Mouse (Mus musculus) intestine, postnatal 0 days (tissue): ENCODE measurements around the gene Card19. TPM values are rescaled to one million over a fixed set of nuclear protein-coding genes. Genes with fewer than 3 reads are reported as not detected.

Source experiments
- ATAC-seq: fragments of 200-750 bp; cut with Nextera tagmentation; 2 replicates; pipeline ENCODE4 v1.8.0; 2017; ENCODE audit warnings: mild to moderate bottlenecking, moderate TSS enrichment, moderate library complexity
- H3K27ac ChIP-seq: fragments of 300-500 bp; sonication (generic); 2 replicates; pipeline ENCODE4 v1.5.1; 2014; ENCODE audit warnings: mild to moderate bottlenecking, low read depth, low read length, moderate library complexity
- H3K27me3 ChIP-seq: fragments of 300-500 bp; sonication (generic); replicated peaks from 2 replicates; pipeline ENCODE4 v1.6.1; 2014; ENCODE audit warnings: low read length, mixed read lengths; ENCODE audit not compliant: control insufficient read depth, insufficient read depth
- H3K36me3 ChIP-seq: fragments of 300-500 bp; sonication (generic); 2 replicates; pipeline ENCODE4 v1.6.1; 2014; ENCODE audit warnings: mild to moderate bottlenecking, moderate library complexity; ENCODE audit not compliant: control insufficient read depth, insufficient read depth
- H3K4me1 ChIP-seq: fragments of 300-500 bp; sonication (generic); replicated peaks from 2 replicates; pipeline ENCODE4 v1.6.1; 2014; ENCODE audit warnings: antibody characterized with exemption, low read length, mixed read lengths; ENCODE audit not compliant: control insufficient read depth, insufficient read depth
- H3K4me2 ChIP-seq: fragments of 300-500 bp; sonication (generic); replicated peaks from 2 replicates; pipeline ENCODE4 v1.6.1; 2014; ENCODE audit warnings: low read depth, mild to moderate bottlenecking, moderate library complexity
- H3K4me3 ChIP-seq: fragments of 300-500 bp; sonication (generic); 2 replicates; pipeline ENCODE4 v1.5.1; 2014; ENCODE audit warnings: low read depth, low read length
- H3K9ac ChIP-seq: fragments of 300-500 bp; sonication (generic); 2 replicates; pipeline ENCODE4 v1.6.1; 2014; ENCODE audit warnings: mild to moderate bottlenecking, low read depth, low read length
- H3K9me3 ChIP-seq: fragments of 300-500 bp; sonication (generic); 2 replicates; pipeline ENCODE4 v1.6.1; 2016; ENCODE audit warnings: mixed run types; ENCODE audit not compliant: control insufficient read depth
- CTCF ChIP-seq: sonication (generic); IDR thresholded peaks from 2 replicates; pipeline ENCODE4 v1.5.1; 2016; ENCODE audit warnings: low read depth, mild to moderate bottlenecking, control low read depth, antibody characterized with exemption, moderate library complexity
- WGBS: fragments of 180-500 bp; shearing (Covaris S2); extraction: QIAGEN DNeasy Blood & Tissue Kit; methylation state at CpG from one replicate; pipeline ENCODE4 v1.1.7; 2014; 5-methylcytosine and 5-hydroxymethylcytosine counted together
- polyA plus RNA-seq: library from polyadenylated mRNA; unstranded; fragments of >200 nt; fragmentation: Nextera tagmentation; extraction: Ambion mirVana; gene quantifications from 2 replicates; pipeline ENCODE4 v1.2.1, GENCODE M21; 2015

The Card19 gene
- 105 and 117 TPM in 2 replicates for polyA plus RNA-seq

GRCm38 (mm10) chr13:49215504-49216219 is at the start of gene Card19:
Gene Card19, minus strand, starts transcription at chr13:49216037.
- Histone ChIP-seq H3K27me3 (no peaks in the 10 kb centered on the region), H3K36me3 (no peaks in the 10 kb centered on the region), H3K4me1 (peaks cover 13% of the 10 kb centered on the region), H3K9me3 (no peaks in the 10 kb centered on the region), H3K4me2 (peak within 1 kb of the TSS; percentile 94), H3K27ac (peak within 1 kb of the TSS; percentile 73), H3K9ac (peak within 1 kb of the TSS; percentile 86), H3K4me3 (peak within 1 kb of the TSS; percentile 91)
- WGBS: under 1% methylated on average over 64 of the region's 78 CpGs
- ATAC-seq: peak; percentile 90
- TF ChIP-seq CTCF: no peak

- WGBS: 65% methylated on average over 15 of the region's 15 CpGs
- no peak overlapping the region for H3K27ac ChIP-seq
- no peak for ATAC-seq
- no peaks in the 10 kb centered on the region for H3K9me3 ChIP-seq
- H3K9ac ChIP-seq: no peak overlapping the region
- H3K27me3 ChIP-seq: no peaks in the 10 kb centered on the region
- H3K36me3 ChIP-seq: no peaks in the 10 kb centered on the region; the same call in 1 of the 2 replicates
- no peak overlapping the region for H3K4me3 ChIP-seq
- no peak for TF ChIP-seq CTCF
- no peaks in the 10 kb centered on the region for H3K4me1 ChIP-seq
- no peak overlapping the region for H3K4me2 ChIP-seq
Measured at GRCm38 (mm10) chr13:49260036-49260722, 44.3 kb upstream of the Card19 start.

GRCm38 (mm10) chr13:49257819-49258313 is 42.0 kb upstream of the Card19 start:
- ATAC-seq: no peak
- H3K9ac ChIP-seq: no peak overlapping the region
- H3K4me3 ChIP-seq: no peak overlapping the region
- TF ChIP-seq CTCF: no peak
- no peaks in the 10 kb centered on the region for H3K36me3 ChIP-seq
- no peaks in the 10 kb centered on the region for H3K4me1 ChIP-seq
- H3K9me3 ChIP-seq: no peaks in the 10 kb centered on the region
- 67% methylated on average over 3 of the region's 3 CpGs for WGBS
- no peaks in the 10 kb centered on the region for H3K27me3 ChIP-seq
- no peak overlapping the region for H3K27ac ChIP-seq
- H3K4me2 ChIP-seq: no peak overlapping the region

GRCm38 (mm10) chr13:49252746-49253145 is 36.9 kb upstream of the Card19 start:
- WGBS: 86% methylated on average over 13 of the region's 13 CpGs

GRCm38 (mm10) chr13:49252113-49252512 is 36.3 kb upstream of the Card19 start:
- 47% methylated on average over 2 of the region's 2 CpGs for WGBS
- Histone ChIP-seq H3K9me3 (no peaks in the 10 kb centered on the region), H3K4me2 (no peak overlapping the region), H3K9ac (no peak overlapping the region), H3K27me3 (peaks cover 8% of the 10 kb centered on the region; the same call in 1 of the 2 replicates), H3K27ac (no peak overlapping the region), H3K4me1 (0 out of 2 replicates have a peak, but pooled peaks cover 7% of the 10 kb centered on the region), H3K36me3 (no peaks in the 10 kb centered on the region), H3K4me3 (no peak overlapping the region)
- ATAC-seq: no peak
- no peak for TF ChIP-seq CTCF

More at GRCm38 (mm10) chr13:49252746-49253145, 36.9 kb upstream of the Card19 start:
- TF ChIP-seq CTCF: no peak
- Histone ChIP-seq H3K9ac (no peak overlapping the region), H3K27me3 (peaks cover 1% of the 10 kb centered on the region; the same call in 1 of the 2 replicates), H3K4me3 (no peak overlapping the region), H3K4me2 (no peak overlapping the region), H3K4me1 (0 out of 2 replicates have a peak, but pooled peaks cover under 1% of the 10 kb centered on the region), H3K36me3 (no peaks in the 10 kb centered on the region), H3K9me3 (no peaks in the 10 kb centered on the region), H3K27ac (no peak overlapping the region)
- no peak for ATAC-seq
